Comparison of ENCODE assay signal across 7 mouse cellular contexts in genomic region chr10:70368685-70369084, GRCm38 (mm10).
DNase-seq lines count a peak whose midpoint lies in the region; ATAC-seq and TF ChIP-seq lines count a peak whose summit lies in the region.

No protein-coding gene starts in this region.

- H3K9ac ChIP-seq in neural tube, embryonic 11.5 days (ENCODE audit: low read length), result no peak overlapping the region

- peak; percentile 84 for DNase-seq in NIH3T3 (ENCODE audit: low read depth)
- DNase-seq in adrenal gland, postnatal 4 days (ENCODE audit: low spot score in 2 of 2), result peak; percentile 20 to 49
- DNase-seq in fibroblast of lung, adult 2 months (ENCODE audit: low read depth), result peak; percentile 46
- peak; percentile 72 to 74 for DNase-seq in heart, postnatal 36 days
- peak; percentile 62 to 74 for DNase-seq in left cerebral cortex, adult 2 months (ENCODE audit: extremely low spot score in 1 of 2, low spot score in 2 of 2)
- DNase-seq in neural tube, embryonic 11.5 days (ENCODE audit: low spot score), result peak; percentile 61
- peak; percentile 9 to 60 for DNase-seq in urinary bladder, postnatal 36 days (ENCODE audit: low spot score in 2 of 2)

- ATAC-seq in neural tube, embryonic 11.5 days (ENCODE audit: insufficient read depth, low FRiP score, low TSS enrichment), result 0 out of 2 replicates have a peak, but pooled peaks have one; percentile 45

- H3K27me3 ChIP-seq in neural tube, embryonic 11.5 days (ENCODE audit: control insufficient read depth, insufficient read depth, low read length), result no peaks in the 10 kb centered on the region

- H3K27ac ChIP-seq in left cerebral cortex, adult 2 months, result no peak overlapping the region
- no peak overlapping the region for H3K27ac ChIP-seq in neural tube, embryonic 11.5 days (ENCODE audit: low read depth, low read length)

- no peaks in the 10 kb centered on the region for H3K9me3 ChIP-seq in neural tube, embryonic 11.5 days (ENCODE audit: control insufficient read depth, low read length)

- intact Hi-C loops in heart, postnatal 36 days (cut with DNase I), result loop anchor here (1.0 to 10.0 kb wide), 7 partner anchors 68 to 849 kb away; no protein-coding TSS in a partner anchor
- intact Hi-C loops in left cerebral cortex, adult 2 months (cut with DNase I), result loop anchor here (2.0 to 10.0 kb wide), 2 partner anchors 194 to 856 kb away; no protein-coding TSS in a partner anchor

- 33% methylated on average over 7 of the region's 7 CpGs for WGBS in neural tube, embryonic 11.5 days

- H3K4me2 ChIP-seq in neural tube, embryonic 11.5 days (ENCODE audit: low read depth), result no peak overlapping the region

- H3K4me1 ChIP-seq in neural tube, embryonic 11.5 days (ENCODE audit: control insufficient read depth, insufficient read depth, low read length), result no peaks in the 10 kb centered on the region

- no peaks in the 10 kb centered on the region for H3K36me3 ChIP-seq in neural tube, embryonic 11.5 days (ENCODE audit: control insufficient read depth, insufficient read depth, low read length)

- TF ChIP-seq CTCF in left cerebral cortex, adult 2 months (IDR thresholded peaks at IDR 0.05), result peak; percentile 73

- no peak overlapping the region for H3K4me3 ChIP-seq in left cerebral cortex, adult 2 months
- H3K4me3 ChIP-seq in neural tube, embryonic 11.5 days (ENCODE audit: low read depth, low read length), result no peak overlapping the region
